Mouse (Mus musculus) liver, embryonic 11.5 days (tissue): ENCODE results near the gene Krtap26-1. TPM values are rescaled to one million over a fixed set of nuclear protein-coding genes. Genes with fewer than 3 reads are reported as not detected.

Experiments
- ATAC-seq: fragments of 200-750 bp; cut with Nextera tagmentation; replicated peaks from 2 replicates; pipeline ENCODE4 v1.8.0; 2017; ENCODE audit warnings: moderate number of reproducible peaks, mild to moderate bottlenecking, moderate TSS enrichment, moderate library complexity; ENCODE audit not compliant: low FRiP score
- DNase-seq: peaks from one replicate; pipeline ENCODE4 v3.0.0-alpha.2; 2017; ENCODE audit warnings: low spot score
- H3K27ac ChIP-seq: fragments of 300-500 bp; sonication (generic); 2 replicates; pipeline ENCODE4 v1.5.1; 2014; ENCODE audit warnings: mild to moderate bottlenecking, low read depth, low read length, control low read depth
- H3K27me3 ChIP-seq: fragments of 300-500 bp; sonication (generic); replicated peaks from 2 replicates; pipeline ENCODE4 v1.6.1; 2014; ENCODE audit warnings: low read length, mixed read lengths; ENCODE audit not compliant: control insufficient read depth, insufficient read depth
- H3K36me3 ChIP-seq: fragments of 300-500 bp; sonication (generic); 2 replicates; pipeline ENCODE4 v1.6.1; 2014; ENCODE audit warnings: mild to moderate bottlenecking, low read length, moderate library complexity, mixed read lengths; ENCODE audit not compliant: control insufficient read depth, insufficient read depth
- H3K4me1 ChIP-seq: fragments of 300-500 bp; sonication (generic); replicated peaks from 2 replicates; pipeline ENCODE4 v1.6.1; 2014; ENCODE audit warnings: low read length, mixed read lengths; ENCODE audit not compliant: control insufficient read depth, insufficient read depth
- H3K4me2 ChIP-seq: fragments of 300-500 bp; sonication (generic); 2 replicates; pipeline ENCODE4 v1.6.1; 2014; ENCODE audit warnings: mild to moderate bottlenecking, control low read depth, moderate library complexity
- H3K4me3 ChIP-seq: fragments of 300-500 bp; sonication (generic); 2 replicates; pipeline ENCODE4 v1.5.1; 2014; ENCODE audit warnings: low read depth, low read length, control low read depth
- H3K9ac ChIP-seq: fragments of 300-500 bp; sonication (generic); 2 replicates; pipeline ENCODE4 v1.6.1; 2014; ENCODE audit warnings: low read depth, low read length, control low read depth
- H3K9me3 ChIP-seq: fragments of 300-500 bp; sonication (generic); 2 replicates; pipeline ENCODE4 v1.6.1; 2016; ENCODE audit warnings: low read length, inconsistent platforms, mixed read lengths; ENCODE audit not compliant: control insufficient read depth
- WGBS: fragments of 180-500 bp; shearing (Covaris S2); extraction: QIAGEN DNeasy Blood & Tissue Kit; methylation state at CpG from one replicate; pipeline ENCODE4 v1.1.7; 2014; 5-methylcytosine and 5-hydroxymethylcytosine counted together
- polyA plus RNA-seq: library from polyadenylated mRNA; unstranded; fragments of >200 nt; fragmentation: Nextera tagmentation; extraction: Ambion mirVana; gene quantifications from 2 replicates; pipeline ENCODE4 v1.2.1, GENCODE M21; 2014

Gene Krtap26-1
- polyA plus RNA-seq, 1 experiment from 2014 or later, result not detected

DNA sequence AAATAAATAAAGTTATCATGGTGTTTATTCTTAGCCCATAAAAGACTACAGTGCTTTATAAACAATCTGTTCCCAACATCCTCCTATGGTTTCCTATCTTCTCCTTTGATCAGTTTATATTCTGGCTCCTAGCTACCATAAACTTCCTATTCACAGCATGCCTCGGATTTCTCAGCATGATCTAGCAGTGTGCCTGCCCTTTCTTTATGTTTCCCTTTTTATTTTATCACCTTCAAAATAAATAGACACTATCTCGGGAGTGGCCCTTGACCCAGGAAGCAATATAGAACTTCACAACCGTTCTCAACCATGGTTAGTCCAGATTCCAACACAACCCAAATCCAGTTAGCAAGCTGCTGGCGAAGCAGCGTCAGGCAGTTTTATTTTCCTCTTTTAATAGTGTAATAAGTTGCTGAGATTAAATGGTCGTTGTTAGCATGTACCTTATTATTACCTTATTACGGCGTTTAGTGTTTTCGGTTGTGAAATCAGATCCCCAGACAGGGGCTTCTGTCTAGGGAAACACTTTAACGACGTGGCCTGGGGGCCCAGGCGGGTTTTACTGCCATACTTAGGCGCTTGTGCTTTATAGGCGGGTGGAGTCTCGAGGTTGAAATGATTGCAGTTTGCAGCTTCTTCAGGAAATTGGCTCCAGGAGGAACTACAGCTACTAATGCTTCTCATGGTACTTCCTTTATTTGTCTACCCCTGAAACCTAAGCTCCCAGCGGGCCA lies 47.9 kb downstream of the Krtap26-1 start:
- Histone ChIP-seq H3K4me3 (no peak overlapping the region), H3K27me3 (no peaks in the 10 kb centered on the region), H3K9ac (no peak overlapping the region), H3K36me3 (no peaks in the 10 kb centered on the region), H3K27ac (no peak overlapping the region), H3K9me3 (no peaks in the 10 kb centered on the region), H3K4me2 (no peak overlapping the region), H3K4me1 (no peaks in the 10 kb centered on the region)
- ATAC-seq, result no peak
- 55% methylated on average over 16 of the region's 16 CpGs for WGBS
- DNase-seq, result no peak

Other genes starting within 250 kb of the Krtap26-1 start
- gene Cldn17, start 140.8 kb downstream of the Krtap26-1 start, polyA plus RNA-seq, result not detected in 2 replicates
- 0.25 and 0.30 TPM in 2 replicates for gene Cldn8, start 84.6 kb downstream of the Krtap26-1 start, polyA plus RNA-seq
- not detected in 2 replicates for gene Krtap24-1, start 35.5 kb downstream of the Krtap26-1 start, polyA plus RNA-seq
- gene 2310079G19Rik, start 20.1 kb downstream of the Krtap26-1 start, polyA plus RNA-seq, result not detected in 2 replicates
- gene Krtap27-1, start 23.9 kb upstream of the Krtap26-1 start, polyA plus RNA-seq, result not detected in 2 replicates
- not detected in 2 replicates for gene 2310061N02Rik, start 60.2 kb upstream of the Krtap26-1 start, polyA plus RNA-seq
- gene Krtap13-1, start 81.1 kb upstream of the Krtap26-1 start, polyA plus RNA-seq, result not detected in 2 replicates
- not detected in 2 replicates for gene Krtap13, start 103.8 kb upstream of the Krtap26-1 start, polyA plus RNA-seq
- not detected in 2 replicates for gene 2310034C09Rik, start 111.1 kb upstream of the Krtap26-1 start, polyA plus RNA-seq
- gene 2310057N15Rik, start 126.4 kb upstream of the Krtap26-1 start, polyA plus RNA-seq, result not detected in 2 replicates
- not detected in 2 replicates for gene Gm5965, start 130.1 kb upstream of the Krtap26-1 start, polyA plus RNA-seq
- gene Gm20741, start 164.4 kb upstream of the Krtap26-1 start, polyA plus RNA-seq, result not detected in 2 replicates
- 0.22 TPM in 1 of 2 replicates, not detected in the other for gene Krtap15, start 172.4 kb upstream of the Krtap26-1 start, polyA plus RNA-seq
- not detected in 2 replicates for gene Krtap14, start 178.3 kb upstream of the Krtap26-1 start, polyA plus RNA-seq
- not detected in 2 replicates for gene Krtap19-1, start 221.6 kb upstream of the Krtap26-1 start, polyA plus RNA-seq
- not detected in 2 replicates for gene Krtap19-2, start 226.5 kb upstream of the Krtap26-1 start, polyA plus RNA-seq
- not detected in 2 replicates for gene Krtap19-3, start 230.2 kb upstream of the Krtap26-1 start, polyA plus RNA-seq
- not detected in 2 replicates for gene Krtap19-4, start 237.3 kb upstream of the Krtap26-1 start, polyA plus RNA-seq
- gene Krtap19-5, start 248.7 kb upstream of the Krtap26-1 start, polyA plus RNA-seq, result not detected in 2 replicates